Mouse (Mus musculus): ENCODE measurements at regions not wholly inside any gene's neighbourhood (a gene's known extent, or its start where the extent isn't known, plus 50 kb on each side); places are given as distances from the start of the nearest gene placed in this dataset.

DNA sequence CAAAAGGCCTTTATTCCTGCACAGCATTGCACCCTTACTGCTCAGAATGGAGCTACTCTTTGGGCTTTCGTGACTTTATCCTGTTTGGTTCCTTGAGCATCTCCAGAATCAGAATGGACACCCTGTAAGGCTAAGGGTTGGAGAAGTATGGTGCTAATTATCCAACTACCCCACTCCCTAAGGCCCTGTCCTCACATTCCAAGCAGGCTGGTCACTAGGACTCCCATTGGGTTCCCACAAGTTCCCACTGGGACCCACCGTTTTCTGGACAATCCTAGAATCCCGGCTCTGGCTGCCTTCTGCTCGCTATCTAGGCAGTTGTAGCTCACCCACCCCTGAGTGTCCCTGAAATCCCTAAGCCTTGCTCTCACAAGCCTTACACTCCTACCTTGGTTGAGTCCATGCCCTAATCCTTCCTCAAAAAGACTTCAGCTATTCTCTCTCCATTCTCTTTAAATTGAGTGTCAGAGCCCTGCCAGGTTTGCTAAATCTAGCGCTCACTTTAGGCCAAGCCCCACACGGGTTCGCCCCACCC is 146.1 kb downstream of the Efcab1 start:
- DNase-seq (ENCODE audit: low spot score) = no peak

DNA sequence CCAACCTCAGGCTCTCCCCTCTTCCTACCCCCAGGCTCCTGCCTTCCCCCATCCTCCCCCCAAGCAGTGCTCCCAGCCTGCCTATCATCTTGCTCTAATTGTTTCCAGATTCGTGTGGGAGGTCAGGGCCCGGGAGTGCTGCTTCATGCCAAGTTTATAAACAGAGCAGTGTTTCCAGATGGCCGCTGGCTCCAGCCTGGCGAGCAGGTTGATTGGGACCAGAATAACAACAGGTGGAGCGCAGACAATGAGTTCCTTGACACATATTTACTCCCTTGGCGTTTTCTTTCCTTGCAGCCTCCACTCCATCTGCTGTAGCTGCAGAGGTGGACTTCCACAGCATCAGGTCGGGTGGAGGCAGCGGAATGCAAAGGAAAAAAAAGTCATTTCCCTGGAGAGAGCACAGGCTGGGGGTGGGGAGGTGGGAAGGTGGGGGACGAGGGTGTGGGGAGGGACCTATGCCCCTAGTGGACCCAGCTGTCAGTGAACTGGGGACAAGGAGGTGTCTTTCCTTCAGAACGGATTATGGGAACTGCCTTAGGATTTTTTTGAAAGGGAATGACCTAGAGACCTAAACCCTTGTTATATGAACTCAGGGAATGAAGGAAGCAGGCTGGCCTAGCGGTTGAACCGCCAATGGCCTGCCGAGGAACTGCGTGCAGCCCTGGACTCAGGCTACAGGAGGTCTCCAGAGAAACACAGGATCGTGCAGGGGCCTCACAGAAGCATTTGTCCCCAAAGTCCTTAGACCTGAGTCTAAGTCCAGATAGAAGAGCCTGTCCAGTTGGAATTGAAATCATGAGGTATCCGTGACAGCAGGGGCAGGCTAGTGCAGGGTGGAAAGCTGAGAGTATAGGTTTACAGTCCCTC is 146.8 kb downstream of the Efcab1 start:
- DNase-seq (ENCODE audit: low spot score) = peak; percentile 93

DNA sequence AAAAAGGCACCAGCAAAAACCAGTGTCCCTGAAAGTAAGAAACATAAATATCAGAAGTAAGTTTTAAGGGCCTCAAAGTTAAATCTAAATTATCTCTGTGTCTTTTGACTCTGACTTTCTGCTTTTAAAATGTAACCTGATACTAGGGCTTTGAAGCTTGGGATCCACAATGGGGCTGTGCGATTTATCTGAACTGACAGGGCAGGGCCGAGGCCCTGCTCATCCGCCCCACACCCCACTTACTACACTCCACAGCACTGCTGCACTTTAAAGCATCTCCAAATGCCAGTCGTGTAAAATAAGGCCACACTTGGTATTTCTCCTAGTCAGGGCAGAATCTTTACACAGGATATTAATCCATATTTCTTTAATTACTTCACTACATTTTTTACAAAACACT is 147.4 kb downstream of the Efcab1 start:
- DNase-seq (ENCODE audit: low spot score) = peak; percentile 76

DNA sequence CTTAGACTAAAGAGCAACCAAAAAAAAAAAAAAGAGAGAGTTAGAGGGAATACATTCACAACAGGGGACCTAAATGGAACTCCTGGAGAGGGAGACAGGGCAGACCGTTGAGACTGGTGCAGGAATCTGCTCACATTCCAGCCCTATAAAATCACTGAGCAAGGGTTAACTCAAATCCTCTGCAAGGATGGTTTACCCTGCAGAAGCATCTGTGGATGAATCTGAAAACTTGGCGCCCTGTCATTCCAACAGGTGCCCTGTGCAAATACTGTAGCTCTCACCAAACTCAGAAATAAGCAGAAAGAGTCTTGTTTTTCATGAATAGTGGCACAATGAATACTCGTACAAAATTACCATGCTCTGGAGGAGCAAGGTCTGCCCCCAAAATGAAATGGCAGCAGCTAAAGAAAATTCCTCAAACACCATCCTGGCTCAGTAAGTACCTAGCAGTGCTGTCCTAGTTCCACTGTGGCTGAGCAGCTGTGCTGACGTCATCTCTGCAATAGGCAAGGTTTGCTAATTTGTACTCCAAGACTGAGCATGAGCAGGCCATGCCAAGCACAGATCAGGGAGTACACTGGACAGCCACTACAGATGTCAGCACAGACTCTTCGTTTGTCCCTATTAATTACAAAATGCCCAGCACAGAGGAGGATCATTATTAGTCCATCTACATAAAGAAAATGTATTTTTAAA is 148.0 kb downstream of the Efcab1 start:
- peak; percentile 56 for DNase-seq (ENCODE audit: low spot score)

DNA sequence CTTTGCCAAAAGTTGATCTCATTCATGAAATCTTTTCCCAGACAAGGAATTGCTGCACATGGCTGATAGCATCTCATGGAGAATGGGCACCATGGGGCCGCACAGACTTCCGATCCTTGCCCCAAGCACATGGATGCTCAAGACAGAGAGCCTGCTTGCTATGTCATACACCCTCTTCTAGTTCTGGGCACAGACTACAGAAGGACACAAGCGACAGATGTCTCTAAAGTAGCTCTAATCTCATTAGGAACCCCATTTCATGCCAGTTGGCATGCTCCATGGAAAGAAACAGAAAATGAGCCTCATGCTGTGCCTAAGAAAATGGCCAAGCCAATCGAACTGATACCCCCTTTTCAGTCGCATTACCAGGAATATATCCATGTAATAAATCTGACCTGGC is 149.3 kb downstream of the Efcab1 start:
- DNase-seq (ENCODE audit: low spot score) = no peak

DNA sequence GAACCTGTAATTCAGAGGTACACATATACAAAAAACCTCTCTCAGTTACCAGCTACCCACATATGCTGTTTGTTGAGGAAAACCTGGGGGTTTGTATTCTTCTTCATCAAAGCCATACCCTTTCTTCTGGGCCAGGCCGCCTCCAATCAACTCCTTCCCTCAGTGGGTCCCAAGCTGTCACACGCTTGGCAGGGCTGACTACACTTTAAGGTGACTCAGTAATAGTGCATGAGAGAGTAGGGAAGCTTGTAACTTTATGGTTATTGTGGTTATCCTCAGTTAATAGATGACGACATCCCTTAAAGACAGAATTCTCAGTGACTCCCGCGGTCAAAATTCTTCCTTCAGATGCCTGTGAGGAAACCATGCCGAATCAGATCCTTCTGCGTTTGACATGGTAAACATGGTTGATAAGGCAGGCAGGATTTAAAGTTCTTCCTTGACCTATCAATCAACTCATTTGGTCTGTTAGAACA is 164.1 kb downstream of the Efcab1 start:
- no peak for DNase-seq (ENCODE audit: low spot score)

DNA sequence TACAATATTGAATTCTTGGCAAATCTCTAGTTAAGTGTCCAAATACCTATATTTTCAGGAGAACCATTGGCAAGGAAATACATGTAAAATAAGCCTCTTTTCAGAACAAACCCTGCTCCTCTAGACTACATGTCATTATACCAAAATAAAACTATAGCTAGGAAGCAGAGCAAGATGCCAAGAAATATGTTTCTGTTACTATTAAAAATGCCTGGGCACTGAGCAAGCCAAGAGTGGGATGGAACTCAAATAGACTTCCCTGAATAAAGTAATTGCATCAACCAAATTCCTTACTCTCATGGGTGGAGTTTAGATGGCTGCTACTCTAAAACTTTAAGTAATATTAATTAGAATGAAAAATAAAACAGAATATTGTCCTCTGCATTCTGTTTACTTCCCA is 168.0 kb downstream of the Efcab1 start:
- DNase-seq (ENCODE audit: low spot score) = no peak

DNA sequence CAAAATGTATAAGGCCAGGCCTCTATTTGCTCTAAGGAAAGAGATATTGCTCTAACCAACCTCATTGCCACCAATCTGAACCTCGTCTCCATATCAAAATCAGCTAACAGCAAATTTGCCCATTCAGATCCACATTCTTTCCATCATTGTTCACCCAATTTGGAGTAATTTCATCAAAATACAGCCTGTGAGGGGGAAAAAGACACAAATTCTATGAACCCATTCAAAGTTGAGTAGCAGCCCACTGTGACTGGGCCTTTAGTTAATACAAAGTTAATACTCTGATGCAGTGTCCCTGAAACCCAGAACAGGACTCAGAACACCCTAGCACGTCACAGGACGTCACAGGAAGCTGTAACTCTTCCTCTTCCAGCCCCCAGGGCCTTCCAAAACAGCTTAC is 177.3 kb downstream of the Efcab1 start:
- no peak for DNase-seq (ENCODE audit: low spot score)

DNA sequence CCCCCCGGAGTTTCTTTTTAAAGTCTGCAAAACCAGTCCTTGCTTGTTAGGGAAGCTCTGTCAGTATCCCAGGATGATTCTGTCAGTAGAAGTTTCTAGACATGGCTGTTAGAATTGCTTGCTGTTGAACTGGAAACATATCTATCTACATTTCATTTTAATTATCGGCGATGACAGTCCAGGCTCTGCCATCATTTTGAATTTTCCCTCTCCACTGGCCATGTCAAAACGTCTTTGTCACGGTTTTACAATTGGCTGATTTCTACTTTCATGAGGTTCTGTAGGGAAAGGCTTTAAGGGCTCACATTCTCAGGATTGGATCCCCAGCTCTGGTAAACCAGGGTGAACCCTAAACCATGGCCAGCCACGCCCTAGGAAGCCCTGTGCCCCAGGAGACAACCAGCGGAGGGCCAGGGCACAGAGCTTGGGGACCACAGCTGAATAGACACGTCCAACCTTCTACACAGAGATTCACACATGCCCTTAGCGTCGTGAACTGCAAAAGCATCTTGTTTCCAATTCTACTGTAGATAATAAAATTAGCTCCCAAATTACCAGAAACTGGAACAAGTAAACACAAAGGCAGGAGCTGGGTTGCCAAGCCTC is 177.8 kb downstream of the Efcab1 start:
- DNase-seq (ENCODE audit: low spot score) = peak; percentile 35

DNA sequence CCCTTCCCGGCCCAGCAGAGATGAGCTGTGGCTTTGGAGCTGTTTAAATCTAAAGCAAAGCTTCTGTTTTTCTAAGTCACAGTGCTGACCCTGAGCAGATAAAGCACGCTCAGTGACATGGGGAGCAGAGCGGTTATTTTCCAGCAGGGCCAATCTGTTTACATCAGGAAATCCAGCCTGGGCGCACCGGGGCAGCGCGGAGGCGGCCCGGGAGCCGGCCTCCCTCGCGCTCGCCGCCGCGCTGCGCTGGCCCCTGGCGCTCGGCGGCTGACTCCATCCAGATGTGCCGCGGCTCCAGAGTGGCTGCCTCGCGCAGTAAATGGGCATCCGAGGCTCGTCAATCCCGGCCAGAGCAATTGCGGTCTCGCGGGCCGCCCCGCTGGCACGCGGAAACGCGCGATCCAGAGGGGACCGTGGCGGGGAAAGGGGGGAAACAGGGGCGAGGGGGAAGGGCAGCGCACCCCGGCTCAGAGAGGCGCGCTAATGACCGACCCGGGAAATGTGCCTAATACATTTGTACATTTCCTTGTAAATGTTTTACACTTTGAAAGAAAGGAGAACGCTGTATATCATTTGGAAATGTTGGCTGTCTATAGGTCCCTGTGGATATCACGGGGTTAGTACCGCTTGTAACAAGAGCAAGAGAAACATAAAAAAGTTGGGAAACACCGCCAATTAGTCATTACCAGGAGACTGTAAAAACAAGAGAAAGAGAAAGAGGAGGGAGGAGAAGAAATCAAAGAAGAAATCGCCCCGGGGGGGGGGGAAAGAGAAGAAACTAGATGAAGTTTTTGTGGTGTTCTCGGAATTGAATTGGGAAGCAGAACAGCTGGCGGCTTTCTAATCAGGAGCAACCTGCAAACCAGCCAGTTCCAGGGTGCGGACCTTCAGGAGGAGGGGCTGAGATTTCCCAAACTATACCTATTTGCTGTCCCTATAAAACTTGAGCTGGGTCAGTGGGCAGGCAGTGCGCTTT is 178.6 kb downstream of the Efcab1 start:
- DNase-seq (ENCODE audit: low spot score) = peak; percentile 75

DNA sequence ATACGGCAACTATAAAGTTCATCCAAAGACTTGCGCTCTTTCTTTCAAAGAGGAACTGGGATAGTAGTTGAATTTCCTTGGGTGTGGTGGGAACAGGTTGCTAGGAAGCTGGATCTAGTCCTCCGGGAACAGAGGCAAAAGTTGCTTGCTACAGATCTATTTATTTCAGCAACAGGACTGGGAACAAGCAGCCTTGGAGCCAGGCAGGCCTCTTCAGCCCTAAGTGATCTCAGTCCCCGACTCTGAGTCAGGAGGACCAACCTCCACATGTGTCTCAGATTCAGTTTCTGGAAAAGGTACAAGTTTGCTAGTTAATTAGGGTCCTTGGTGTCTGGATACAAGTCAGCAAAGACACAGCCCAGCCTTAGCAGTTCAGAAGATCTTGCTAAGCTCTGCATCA is 180.2 kb downstream of the Efcab1 start:
- DNase-seq (ENCODE audit: low spot score) = no peak

DNA sequence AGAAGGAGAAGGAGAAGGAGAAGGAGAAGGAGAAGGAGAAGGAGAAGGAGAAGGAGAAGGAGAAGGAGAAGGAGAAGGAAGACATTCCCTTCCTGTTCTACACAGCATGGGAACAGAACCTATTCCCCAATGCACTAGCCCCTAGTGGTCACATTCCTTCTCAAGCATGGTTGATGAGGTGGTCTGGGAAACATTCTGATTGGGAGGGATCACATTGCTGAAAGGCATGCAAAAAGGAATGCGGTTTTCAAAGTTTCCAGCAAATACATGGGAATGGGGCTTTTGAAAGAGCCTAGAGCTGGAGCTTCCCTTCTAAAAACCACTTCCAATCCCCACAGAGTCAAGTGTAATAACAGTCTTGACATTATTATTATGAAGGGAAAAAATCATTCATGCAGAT is 197.5 kb downstream of the Efcab1 start:
- DNase-seq (ENCODE audit: low spot score) = peak; percentile 28

DNA sequence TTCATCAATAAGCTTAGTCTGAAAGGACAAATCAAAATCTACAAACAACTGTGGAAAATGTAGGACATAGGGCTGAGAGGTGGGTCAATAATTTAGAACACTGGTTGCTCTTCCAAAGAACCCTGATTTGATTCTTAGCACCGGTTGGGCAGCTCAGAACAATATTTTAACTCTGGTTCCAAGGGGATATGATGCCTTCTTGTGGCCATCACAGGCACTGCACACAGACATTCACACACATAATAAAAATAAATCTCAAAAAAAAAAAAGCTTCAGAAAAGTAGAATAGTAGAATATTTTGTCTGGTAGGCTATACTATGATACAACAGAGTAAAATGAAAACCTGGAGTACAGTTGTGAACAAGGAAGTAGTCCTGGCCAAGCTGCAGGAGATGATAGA is 200.8 kb downstream of the Efcab1 start:
- no peak for DNase-seq (ENCODE audit: low spot score)

DNA sequence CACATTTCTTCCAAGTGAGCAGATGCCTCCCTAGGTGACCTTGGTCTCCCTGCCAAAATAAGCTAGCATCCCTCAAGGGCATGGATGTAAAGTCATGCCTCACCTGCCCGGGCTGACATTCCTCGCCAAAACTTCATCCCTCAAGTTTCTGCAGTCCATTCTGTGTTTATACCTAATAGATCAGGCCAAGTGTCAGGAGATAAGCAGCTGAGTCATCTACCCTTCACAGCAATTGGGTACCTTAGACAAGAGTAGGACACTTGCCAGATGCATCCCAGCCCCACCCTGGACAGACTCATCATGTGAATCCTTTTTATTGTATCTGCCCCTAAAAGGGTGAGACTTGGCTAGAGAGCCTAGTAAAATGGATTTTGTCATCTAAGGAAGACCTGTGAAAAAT is 204.1 kb upstream of the Gm21897 start:
- no peak for DNase-seq (ENCODE audit: low spot score)

DNA sequence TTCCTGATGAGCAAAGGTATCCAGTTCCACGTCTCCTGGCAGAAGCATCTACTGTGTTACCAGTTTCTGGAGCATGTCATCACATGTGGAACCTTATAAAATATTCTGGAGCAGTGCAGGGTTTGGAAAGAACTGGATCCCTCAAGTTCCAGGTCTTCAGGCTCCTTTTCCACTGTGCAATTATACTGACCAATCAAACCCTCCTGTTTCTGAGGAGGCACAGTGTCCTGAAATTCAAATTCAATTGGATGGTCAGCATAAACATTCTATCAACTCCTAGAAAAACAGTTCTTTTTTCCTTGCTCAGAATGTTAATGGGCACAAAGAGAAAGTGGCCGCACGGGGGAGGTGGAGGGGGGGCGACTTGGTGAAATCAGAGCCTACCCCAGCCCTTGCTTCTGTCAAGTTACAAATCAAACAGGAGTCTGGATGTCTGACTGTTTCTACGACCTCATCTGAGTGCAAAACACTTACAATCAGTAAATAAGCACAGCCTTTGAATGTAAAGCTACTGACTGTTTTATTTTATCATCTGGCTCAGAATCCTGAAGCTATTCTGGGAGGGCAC is 203.2 kb upstream of the Gm21897 start:
- peak; percentile 21 for DNase-seq (ENCODE audit: low spot score)

DNA sequence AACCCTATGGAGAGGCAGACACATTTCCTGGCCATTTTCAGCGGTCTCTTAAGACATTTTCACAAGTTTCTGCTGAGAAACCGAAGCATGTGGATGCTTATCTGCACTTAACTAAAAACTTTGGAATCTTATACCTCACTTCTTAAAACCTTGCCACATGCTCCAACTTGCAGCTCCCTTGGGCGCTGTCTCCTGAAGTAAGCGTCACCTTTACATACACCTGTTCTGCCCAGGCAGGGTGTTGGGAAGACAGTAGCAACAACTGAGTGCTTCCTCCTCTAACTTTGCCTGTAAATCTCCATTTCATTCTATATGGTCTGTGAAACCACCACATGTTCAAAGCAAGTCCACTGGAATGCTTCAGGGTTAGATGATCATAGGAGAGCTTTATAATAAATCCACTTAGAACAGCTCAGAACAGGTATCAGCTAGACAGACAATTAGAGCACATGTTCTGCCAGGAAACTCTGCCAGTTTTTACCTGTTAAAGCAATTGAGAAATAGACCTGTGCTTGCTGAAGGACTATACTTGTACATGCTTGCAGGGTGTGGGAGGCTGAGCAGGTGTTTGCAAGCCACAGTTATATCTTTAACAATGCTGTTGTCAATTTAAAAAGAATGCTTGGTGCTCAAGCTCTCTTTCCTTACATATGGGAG is 202.6 kb upstream of the Gm21897 start:
- DNase-seq (ENCODE audit: low spot score) = no peak

DNA sequence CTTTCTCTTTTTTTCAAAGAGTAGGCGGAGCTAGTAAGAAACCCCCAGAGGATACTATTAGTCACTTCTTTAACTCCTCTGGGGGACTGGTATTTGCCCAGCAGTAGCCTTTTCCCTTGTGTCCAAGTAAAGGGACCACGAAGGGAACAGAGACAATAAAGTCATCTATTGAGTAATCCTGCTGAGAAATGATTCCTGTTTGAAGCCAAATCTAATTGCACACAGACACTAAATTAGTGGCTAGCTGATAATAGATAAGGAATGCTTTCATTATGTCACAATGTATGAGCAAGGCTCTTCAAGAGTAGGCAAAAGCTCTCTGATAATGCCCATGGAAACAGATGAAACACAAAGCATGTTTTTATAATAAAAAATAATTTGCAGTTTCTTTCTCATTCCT is 201.9 kb upstream of the Gm21897 start:
- no peak for DNase-seq (ENCODE audit: low spot score)

DNA sequence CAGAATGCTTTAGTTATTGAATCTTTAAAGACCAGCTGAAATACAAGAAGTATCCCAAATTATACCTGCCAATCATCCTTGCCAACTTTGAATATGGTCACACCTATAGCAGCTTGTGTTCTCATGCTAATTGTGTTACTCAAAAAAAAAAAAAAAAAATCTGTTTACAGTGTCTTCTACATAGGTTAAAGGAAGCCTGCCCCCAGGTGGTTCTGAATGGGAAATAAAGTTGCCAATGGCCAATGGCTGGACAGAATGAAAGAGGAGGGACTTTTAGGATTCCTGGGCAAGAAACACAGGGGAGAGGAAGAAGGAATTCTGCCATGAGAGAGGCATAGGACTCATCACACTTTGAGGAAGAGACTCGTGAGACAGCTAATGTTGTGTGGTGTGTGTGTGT is 197.5 kb upstream of the Gm21897 start:
- peak; percentile 33 for DNase-seq (ENCODE audit: low spot score)

DNA sequence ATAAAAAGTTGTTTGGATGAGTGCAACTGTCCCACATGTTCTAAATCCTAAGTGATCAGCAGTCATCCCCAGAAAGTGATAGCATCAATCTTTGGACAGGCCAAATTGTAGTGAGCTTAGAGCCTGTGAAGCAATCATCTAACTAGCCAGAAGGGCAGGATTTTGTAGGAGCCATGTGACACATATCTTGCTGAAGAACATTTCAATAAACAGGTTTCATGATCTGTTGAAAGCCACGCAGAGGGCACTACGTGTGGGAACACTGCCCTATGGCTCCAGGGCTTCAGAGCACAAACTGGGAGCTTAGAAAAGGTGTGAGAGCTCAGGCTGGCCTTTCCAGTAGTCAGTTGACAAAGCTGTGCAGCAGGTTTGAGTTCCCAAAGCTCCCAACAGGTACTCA is 188.3 kb upstream of the Gm21897 start:
- DNase-seq (ENCODE audit: low spot score) = no peak

DNA sequence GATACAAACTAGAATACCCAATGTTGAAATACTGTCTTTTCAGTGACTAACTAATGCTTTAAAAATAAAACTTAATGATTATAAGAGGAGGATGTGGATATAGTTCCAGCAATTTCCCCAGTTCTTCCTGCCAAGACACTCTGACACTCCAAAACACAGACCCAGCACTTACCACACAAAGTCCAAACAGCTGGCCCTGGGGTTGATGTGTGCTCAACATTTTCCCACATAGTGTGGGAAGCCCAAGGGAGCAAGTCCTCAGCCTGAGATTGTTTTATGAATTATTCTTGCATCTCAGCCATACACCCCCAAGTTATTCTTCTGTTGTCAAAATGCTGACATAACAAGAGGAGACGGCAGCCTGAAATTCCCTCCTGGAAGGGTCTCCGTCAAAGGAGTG is 187.5 kb upstream of the Gm21897 start:
- DNase-seq (ENCODE audit: low spot score) = no peak

DNA sequence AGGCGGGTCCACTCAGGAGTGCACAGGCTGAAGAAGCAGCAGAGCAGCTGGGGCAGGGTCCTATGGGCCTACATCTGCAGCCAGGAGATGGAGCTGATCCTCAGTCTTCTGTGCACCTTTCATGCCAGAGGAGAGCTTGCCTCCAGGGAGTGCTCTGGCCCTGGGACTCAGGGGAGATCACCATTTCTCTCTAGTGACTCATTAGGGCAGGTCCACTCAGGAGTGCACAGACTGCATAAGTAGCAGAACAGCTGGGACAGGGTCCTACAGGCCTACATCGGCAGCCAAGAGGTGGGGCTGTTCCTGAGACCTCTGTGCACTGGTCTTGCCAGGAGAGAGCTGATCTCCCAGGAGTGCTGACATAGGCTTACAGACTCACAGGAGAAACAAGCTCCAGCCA is 159.4 kb upstream of the Gm21897 start:
- DNase-seq (ENCODE audit: low spot score) = no peak

All from embryo, embryonic 10 days (tissue).